Mouse (Mus musculus) G1E (cell line): Measurements from ENCODE around the gene Cmtr1. TPM values are rescaled to one million over a fixed set of nuclear protein-coding genes. Genes with fewer than 3 reads are reported as not detected.
A peak's percentile ranks its signal among the peaks of the same experiment; 100 is the strongest.

ENCODE experiments used
- ATAC-seq: 2 replicates; pipeline ENCODE4 v1.8.0; 2016; ENCODE audit warnings: mild to moderate bottlenecking; ENCODE audit not compliant: insufficient number of reproducible peaks, poor library complexity, low FRiP score, severe bottlenecking; ENCODE audit errors: extremely low read depth
- DNase-seq: peaks from one replicate; pipeline ENCODE4 v3.0.0; 2012; ENCODE audit warnings: low spot score
- H3K27me3 ChIP-seq: 2 replicates; pipeline ENCODE4 v1.6.1; 2012; ENCODE audit warnings: mild to moderate bottlenecking, low read length, inconsistent platforms; ENCODE audit not compliant: insufficient read depth
- H3K36me3 ChIP-seq: replicated peaks from 2 replicates; pipeline ENCODE3; 2012; ENCODE audit warnings: mild to moderate bottlenecking, inconsistent platforms
- H3K4me1 ChIP-seq: 2 replicates; pipeline ENCODE4 v1.6.1; 2012; ENCODE audit warnings: low read depth, low read length, inconsistent platforms, mixed read lengths; ENCODE audit not compliant: insufficient read depth
- H3K4me3 ChIP-seq: 2 replicates; pipeline ENCODE4 v1.5.1; 2012; ENCODE audit warnings: low read depth, mild to moderate bottlenecking, inconsistent platforms, low read length, moderate library complexity, mixed read lengths
- H3K9me3 ChIP-seq: replicated peaks from 2 replicates; pipeline ENCODE4 v1.6.1; 2012; ENCODE audit warnings: inconsistent platforms
- CTCF ChIP-seq: IDR thresholded peaks from 2 replicates; pipeline ENCODE4 v1.5.1; 2012; ENCODE audit warnings: low read depth, low read length, inconsistent platforms, mixed read lengths
- GATA1 ChIP-seq: IDR thresholded peaks from 2 replicates; pipeline ENCODE4 v1.6.1; 2012; ENCODE audit warnings: borderline replicate concordance, low read length, inconsistent platforms, mixed read lengths
- GATA2 ChIP-seq: IDR thresholded peaks from 2 replicates; pipeline ENCODE4 v1.6.1; 2012; ENCODE audit warnings: low read depth, low read length, inconsistent platforms, borderline replicate concordance
- POLR2AphosphoS5 ChIP-seq: IDR thresholded peaks from 2 replicates; pipeline ENCODE4 v1.6.1; 2012; ENCODE audit warnings: low read depth, low read length, inconsistent platforms; ENCODE audit not compliant: insufficient replicate concordance
- TAL1 ChIP-seq: conservative IDR thresholded peaks from 2 replicates; pipeline ENCODE4 v1.6.1; 2012; ENCODE audit warnings: low read depth, low read length, inconsistent platforms, mixed read lengths
- polyA plus RNA-seq: library from polyadenylated mRNA; stranded (reverse); fragments of >175 nt; gene quantifications from 2 replicates; pipeline ENCODE4 v1.2.3, GENCODE M21; 2012
- total RNA-seq, 2 experiments: library from RNA; stranded (forward) in 1 of 2; stranded (reverse) in 1 of 2; fragments of 200-1000 nt in 1 of 2; fragments of >200 nt in 1 of 2; fragmentation: Nextera tagmentation in 1 of 2; gene quantifications; 2 replicates each; pipeline ENCODE4 v1.2.3; 2014 to 2017

Gene Cmtr1
- total and polyA plus RNA-seq, 3 experiments: 82.7 to 182 (median 103) TPM

DNA sequence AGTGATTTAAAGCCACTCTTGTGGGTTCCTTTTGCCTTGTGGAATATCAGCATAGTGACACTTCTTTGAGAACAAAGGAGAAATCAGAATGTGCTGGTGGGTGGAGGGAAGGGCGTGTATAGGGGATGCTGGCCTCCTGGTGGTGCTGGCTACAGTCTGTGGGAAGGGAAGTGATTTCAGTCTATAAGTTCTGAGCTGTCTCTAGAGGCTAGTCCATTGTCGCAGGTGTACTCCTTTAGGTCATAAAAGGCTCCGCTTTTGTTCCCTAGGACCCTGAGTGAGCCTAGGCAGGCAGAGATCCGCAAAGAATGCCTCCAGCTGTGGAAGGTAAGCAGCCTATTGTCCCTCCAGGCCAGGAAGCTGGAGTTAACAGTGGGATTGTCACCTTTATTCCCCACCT lies 34.1 kb downstream of the Cmtr1 start:
- Histone ChIP-seq H3K4me3 (no peak overlapping the region), H3K9me3 (no peaks in the 10 kb centered on the region), H3K4me1 (peaks cover 41% of the 10 kb centered on the region), H3K27me3 (no peaks in the 10 kb centered on the region), H3K36me3 (peaks cover 89% of the 10 kb centered on the region)
- DNase-seq: no peak
- no peak for TF ChIP-seq TAL1
- TF ChIP-seq GATA1: no peak
- no peak for TF ChIP-seq POLR2AphosphoS5
- no peak for TF ChIP-seq CTCF
- TF ChIP-seq GATA2: no peak
- ATAC-seq: no peak

DNA sequence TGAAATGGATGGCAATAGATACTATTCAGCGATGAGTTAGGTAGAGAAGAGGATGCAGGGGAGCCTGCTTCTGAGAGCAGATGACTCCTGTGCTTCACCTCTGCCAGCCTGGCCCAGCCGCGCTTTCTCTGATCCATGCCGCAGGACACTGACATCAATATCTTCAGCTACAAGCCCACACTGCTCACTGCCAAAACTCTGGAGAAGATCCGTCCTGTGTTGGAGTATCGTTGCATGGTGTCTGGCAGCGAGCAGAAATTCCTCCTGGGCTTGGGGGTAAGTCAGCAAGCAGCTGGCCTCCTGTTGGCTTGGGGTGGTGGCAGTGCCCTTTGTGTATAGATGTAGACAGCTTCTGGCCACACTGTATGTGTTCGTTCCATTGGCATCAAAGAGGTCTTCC lies 36.5 kb downstream of the Cmtr1 start:
- Histone ChIP-seq H3K9me3 (no peaks in the 10 kb centered on the region), H3K4me1 (peaks cover 43% of the 10 kb centered on the region), H3K36me3 (peaks cover 89% of the 10 kb centered on the region), H3K27me3 (no peaks in the 10 kb centered on the region), H3K4me3 (no peak overlapping the region)
- DNase-seq: no peak
- ATAC-seq: no peak
- TF ChIP-seq GATA1: no peak
- TF ChIP-seq TAL1: no peak
- TF ChIP-seq CTCF: no peak
- TF ChIP-seq POLR2AphosphoS5: no peak
- no peak for TF ChIP-seq GATA2

- Histone ChIP-seq H3K4me1 (peaks cover 54% of the 10 kb centered on the region), H3K36me3 (peaks cover 98% of the 10 kb centered on the region), H3K4me3 (no peak overlapping the region), H3K27me3 (no peaks in the 10 kb centered on the region), H3K9me3 (no peaks in the 10 kb centered on the region)
- TF ChIP-seq CTCF: no peak
- no peak for TF ChIP-seq GATA2
- TF ChIP-seq POLR2AphosphoS5: no peak
- TF ChIP-seq GATA1: no peak
- no peak for TF ChIP-seq TAL1
- ATAC-seq (no peak), DNase-seq (no peak)
These were observed 38.0 kb downstream of the Cmtr1 start for GRCm38 (mm10) chr17:29698421-29698820.

- no peak for TF ChIP-seq POLR2AphosphoS5
- H3K36me3 ChIP-seq: peaks cover 98% of the 10 kb centered on the region
- H3K4me1 ChIP-seq: peaks cover 64% of the 10 kb centered on the region
- ATAC-seq (no peak), DNase-seq (no peak)
- H3K27me3 ChIP-seq: no peaks in the 10 kb centered on the region
- H3K9me3 ChIP-seq: no peaks in the 10 kb centered on the region
- no peak overlapping the region for H3K4me3 ChIP-seq
These were observed 40.2 kb downstream of the Cmtr1 start for GRCm38 (mm10) chr17:29700573-29700972.

- ATAC-seq (no peak), DNase-seq (no peak)
- H3K27me3 ChIP-seq: no peaks in the 10 kb centered on the region
- no peaks in the 10 kb centered on the region for H3K9me3 ChIP-seq
- no peak overlapping the region for H3K4me3 ChIP-seq
- H3K4me1 ChIP-seq: peaks cover 87% of the 10 kb centered on the region
- TF ChIP-seq CTCF (no peak), TAL1 (no peak), GATA1 (no peak), GATA2 (no peak), POLR2AphosphoS5 (no peak)
- H3K36me3 ChIP-seq: peaks cover 100% of the 10 kb centered on the region
These were observed 42.7 kb downstream of the Cmtr1 start for GRCm38 (mm10) chr17:29702938-29703710.

- Histone ChIP-seq H3K4me1 (peaks cover 94% of the 10 kb centered on the region), H3K36me3 (peaks cover 100% of the 10 kb centered on the region), H3K27me3 (no peaks in the 10 kb centered on the region), H3K9me3 (no peaks in the 10 kb centered on the region), H3K4me3 (no peak overlapping the region)
- ATAC-seq (no peak), DNase-seq (peak; percentile 60)
- TF ChIP-seq GATA2 (no peak), CTCF (peak; percentile 69)
These were observed 44.4 kb downstream of the Cmtr1 start for GRCm38 (mm10) chr17:29704781-29705180.

- no peak for ATAC-seq
- peaks cover 95% of the 10 kb centered on the region for H3K4me1 ChIP-seq
- H3K9me3 ChIP-seq: no peaks in the 10 kb centered on the region
- TF ChIP-seq CTCF (no peak), TAL1 (no peak), POLR2AphosphoS5 (no peak), GATA2 (no peak), GATA1 (no peak)
- DNase-seq: no peak
- H3K27me3 ChIP-seq: no peaks in the 10 kb centered on the region
- H3K36me3 ChIP-seq: peaks cover 100% of the 10 kb centered on the region
- H3K4me3 ChIP-seq: no peak overlapping the region
These were observed 45.5 kb downstream of the Cmtr1 start for GRCm38 (mm10) chr17:29705881-29706280.
